8 mouse cellular contexts compared by ENCODE assay signal in genomic region chr3:88138336-88139242, GRCm38 (mm10). TPM values are rescaled to one million over a fixed set of nuclear protein-coding genes. Genes with fewer than 3 reads are reported as not detected.
DNase-seq lines count a peak whose midpoint lies in the region; ATAC-seq lines count a peak whose summit lies in the region.

No protein-coding gene starts in this region.

- peak; percentile 96 for DNase-seq in embryo, embryonic 10 days (ENCODE audit: low spot score)
- peak; percentile 92 for DNase-seq in gastrocnemius, postnatal 14 days
- peak; percentile 96 for DNase-seq in left cerebral cortex, postnatal 10 days (ENCODE audit: extremely low spot score in 1 of 2, low spot score in 2 of 2)
- DNase-seq in right cerebral cortex, postnatal 25 days: peak; percentile 96
- DNase-seq in urinary bladder, postnatal 4 days (ENCODE audit: low spot score in 2 of 2): peak; percentile 89 to 92

- ATAC-seq in activated CD4-positive, CD25-positive, alpha-beta regulatory T cell, adult 4 months: peak; percentile 51
- peak; percentile 60 for ATAC-seq in inflammation-experienced regulatory T-cells, adult 6 months
- peak; percentile 76 for ATAC-seq in megakaryocyte-erythroid progenitor cell, adult 5-6 weeks (replicated peaks; ENCODE audit: low FRiP score, low TSS enrichment, poor library complexity, severe bottlenecking)

- intact Hi-C loops in gastrocnemius, postnatal 14 days (cut with DNase I; ENCODE audit: low total_unique reads): loop anchor here (5.0 kb wide), 1 partner anchor 44 kb away; no protein-coding TSS in a partner anchor
- intact Hi-C loops in left cerebral cortex, postnatal 10 days (cut with DNase I): no loop called here

RNA-seq across cellular contexts. Expression of gene Mef2d, which starts 3.6 kb away (rescaled TPM):
- 10 to 100 TPM; 24.3 to 24.5 TPM for polyA plus RNA-seq in activated CD4-positive, CD25-positive, alpha-beta regulatory T cell, adult 4 months (2017; shearing (Covaris generic))
- total RNA-seq in gastrocnemius, postnatal 14 days (2021): 100 to 1,000 TPM; 136 to 137 TPM
- 10 to 100 TPM; 16.6 to 32.0 (median 27.7) TPM for polyA plus RNA-seq in inflammation-experienced regulatory T-cells, adult 6 months (2017; shearing (Covaris generic))
- total RNA-seq in left cerebral cortex, postnatal 10 days (2021): 100 to 1,000 TPM; 149 to 160 TPM
- 91.9 and 97.4 TPM in 2 replicates for total RNA-seq in megakaryocyte-erythroid progenitor cell, adult 5-6 weeks (2014; fragmentation: Nextera tagmentation)
- 19.7 and 50.5 TPM in 2 replicates for total RNA-seq in megakaryocyte-erythroid progenitor cell, adult 5-6 weeks (2017)

RNA-seq across cellular contexts. Expression of gene Iqgap3, which starts 56.8 kb away (rescaled TPM):
- 1 to 10 TPM; 1.3 to 1.4 TPM for polyA plus RNA-seq in activated CD4-positive, CD25-positive, alpha-beta regulatory T cell, adult 4 months (2017; shearing (Covaris generic))
- total RNA-seq in gastrocnemius, postnatal 14 days (2021): 1 to 10 TPM; 2.5 to 2.7 TPM
- 1 to 10 TPM in 1 of 3 experiments, under 1 TPM in 2; 0.59 to 3.5 (median 0.82) TPM for polyA plus RNA-seq in inflammation-experienced regulatory T-cells, adult 6 months (2017; shearing (Covaris generic))
- 1 to 10 TPM; 1.9 to 2.0 TPM for total RNA-seq in left cerebral cortex, postnatal 10 days (2021)
- 9.7 and 16.0 TPM in 2 replicates for total RNA-seq in megakaryocyte-erythroid progenitor cell, adult 5-6 weeks (2014; fragmentation: Nextera tagmentation)
- total RNA-seq in megakaryocyte-erythroid progenitor cell, adult 5-6 weeks (2017): 6.6 and 15.2 TPM in 2 replicates

Comparison
In these comparisons a context has a peak if more than half of its experiments do, and no peak if none do; other contexts are left out.
1. Peak in every context shown above with its lines: DNase-seq and ATAC-seq.